Mouse (Mus musculus) frontal cortex, postnatal 36 days (tissue): ENCODE measurements at regions not wholly inside any gene's neighbourhood (a gene's known extent, or its start where the extent isn't known, plus 50 kb on each side); places are given as distances from the start of the nearest gene placed in this dataset.
A peak's percentile ranks its signal among the peaks of the same experiment; 100 is the strongest.

ENCODE experiments used
- DNase-seq, 2 experiments: peaks; one replicate each; pipeline ENCODE4 v3.0.0; 2022; ENCODE audit warnings: low spot score in 2 of 2

- peak; percentile 10 to 26 for DNase-seq
Observed at GRCm38 (mm10) chr6:73792207-73792606, 322.7 kb upstream of the 4931417E11Rik start.

DNA sequence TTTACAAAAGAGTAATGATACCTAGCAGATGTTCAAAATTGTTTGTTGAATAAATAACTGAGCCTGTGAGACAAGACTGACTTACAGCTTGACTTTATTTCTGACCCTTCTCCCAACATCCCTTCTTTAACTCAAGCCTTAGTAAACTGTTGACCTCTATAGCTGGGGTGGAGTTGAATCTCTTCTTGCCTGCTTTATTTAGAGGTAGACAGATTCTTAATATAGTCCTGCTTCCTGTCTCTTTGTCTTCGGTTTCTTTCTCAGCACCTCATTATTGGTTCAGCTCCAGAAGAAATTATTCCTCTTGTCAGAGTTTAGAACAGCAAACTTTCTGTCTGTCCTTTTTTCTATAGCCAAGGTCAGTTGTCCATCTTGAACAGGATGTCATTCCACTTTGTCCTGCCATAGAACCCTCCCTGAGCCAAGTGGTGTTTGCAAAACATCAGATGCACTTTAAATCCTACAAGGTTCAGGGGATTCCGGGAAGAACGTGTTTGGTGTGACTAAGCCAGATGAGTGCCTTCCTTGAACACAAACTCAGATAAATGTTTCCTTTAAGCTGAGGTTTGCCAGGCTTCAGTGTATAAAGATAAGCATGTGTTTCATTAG, 286.8 kb upstream of the 4931417E11Rik start:
- no peak for DNase-seq
